Mouse (Mus musculus) stomach, postnatal 0 days (tissue): ENCODE results near the gene Stag1.

Source experiments
- CTCF ChIP-seq: IDR thresholded peaks from 2 replicates; pipeline ENCODE4 v1.5.1; 2016; ENCODE audit warnings: antibody characterized with exemption, low read depth, mild to moderate bottlenecking, moderate library complexity
- EP300 ChIP-seq: optimal IDR thresholded peaks from 2 replicates; pipeline ENCODE3; 2016; ENCODE audit warnings: antibody characterized with exemption

DNA sequence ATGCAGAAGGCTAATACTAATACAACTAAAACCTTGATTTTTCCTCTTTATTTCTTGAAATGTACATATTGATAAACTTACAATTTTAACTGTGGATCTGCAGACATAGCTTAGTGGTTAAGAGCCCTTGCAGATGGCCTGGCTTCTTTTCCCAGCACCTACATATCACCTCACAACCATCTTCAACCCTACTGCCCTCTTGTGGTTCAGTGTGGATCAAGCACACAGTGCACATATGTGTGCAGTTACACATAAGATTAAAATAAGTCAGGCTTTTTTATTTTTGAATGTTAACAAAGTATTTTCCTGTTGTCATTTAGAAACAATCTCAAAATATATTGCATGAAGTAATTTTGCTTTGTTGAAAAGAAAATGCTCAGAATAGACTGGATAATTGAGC, 312.8 kb downstream of the Stag1 start:
- TF ChIP-seq EP300 (no peak), CTCF (peak; percentile 57)
